Mouse (Mus musculus) adrenal gland, adult 18-20 months (tissue): ENCODE data around the gene Heatr9. TPM values are rescaled to one million over a fixed set of nuclear protein-coding genes. Genes with fewer than 3 reads are reported as not detected.

Experiments used
- total RNA-seq, 2 experiments: library from RNA; stranded (reverse); gene quantifications; 1 replicate in 1 of 2; 2 replicates in 1 of 2; pipeline ENCODE4 v1.2.3; 2021

Gene Heatr9
- total RNA-seq, 2 experiments from 2014 or later = 0.16 TPM; not detected in 1

Other genes starting within 250 kb of the Heatr9 start
- gene Slfn14, start 235.4 kb downstream of the Heatr9 start, total RNA-seq = not detected
- gene Ap2b1, start 223.2 kb downstream of the Heatr9 start, total RNA-seq = 100 to 1,000 TPM in 1 of 2 experiments, 10 to 100 TPM in 1; 91.9 to 108 TPM
- gene Pex12, start 219.6 kb downstream of the Heatr9 start, total RNA-seq = 10 to 100 TPM; 14.9 to 16.9 TPM
- gene Rasl10b, start 113.0 kb downstream of the Heatr9 start, total RNA-seq = 10 to 100 TPM; 11.4 to 12.4 TPM
- not detected for gene Gas2l2, start 92.7 kb downstream of the Heatr9 start, total RNA-seq
- 1 to 10 TPM in 1 of 2 experiments, under 1 TPM in 1; 0.43 to 1.5 TPM for gene 1700020L24Rik, start 84.5 kb downstream of the Heatr9 start, total RNA-seq
- gene Mmp28, start 59.1 kb downstream of the Heatr9 start, total RNA-seq = 10 to 100 TPM; 10.7 to 11.5 TPM
- gene Taf15, start 49.1 kb downstream of the Heatr9 start, total RNA-seq = 10 to 100 TPM; 58.8 to 72.0 TPM
- gene Ccl5, start 8.3 kb upstream of the Heatr9 start, total RNA-seq = 10 to 100 TPM in 1 of 2 experiments, 1 to 10 TPM in 1; 2.4 to 11.5 TPM
- gene Ccl9, start 56.5 kb upstream of the Heatr9 start, total RNA-seq = 10 to 100 TPM in 1 of 2 experiments, 1 to 10 TPM in 1; 7.9 to 17.1 TPM
- 10 to 100 TPM; 16.6 to 36.3 TPM for gene Ccl6, start 70.9 kb upstream of the Heatr9 start, total RNA-seq
- gene Rpl9-ps1, start 123.4 kb upstream of the Heatr9 start, total RNA-seq = not detected
- under 1 TPM in 1 of 2 experiments, not detected in 1; 0.56 TPM for gene Ccl3, start 127.2 kb upstream of the Heatr9 start, total RNA-seq
- not detected for gene Ccl4, start 140.4 kb upstream of the Heatr9 start, total RNA-seq
- gene Wfdc17, start 181.8 kb upstream of the Heatr9 start, total RNA-seq = 10 to 100 TPM in 1 of 2 experiments, 1 to 10 TPM in 1; 2.8 to 10.1 TPM
- not detected for gene Wfdc18, start 186.8 kb upstream of the Heatr9 start, total RNA-seq
- under 1 TPM in 1 of 2 experiments, not detected in 1; 0.83 TPM for gene Wfdc21, start 224.8 kb upstream of the Heatr9 start, total RNA-seq
- gene Heatr6, start 231.5 kb upstream of the Heatr9 start, total RNA-seq = 10 to 100 TPM; 12.3 to 14.0 TPM